Mouse (Mus musculus) lung, embryonic 16.5 days (tissue): ENCODE data around the gene Cacna1f. TPM values are rescaled to one million over a fixed set of nuclear protein-coding genes. Genes with fewer than 3 reads are reported as not detected.

Source experiments
- ATAC-seq: fragments of 200-750 bp; cut with Nextera tagmentation; 2 replicates; pipeline ENCODE4 v1.8.0; 2017; ENCODE audit warnings: low read depth, mild to moderate bottlenecking, moderate library complexity
- H3K27ac ChIP-seq: fragments of 300-500 bp; sonication (generic); 2 replicates; pipeline ENCODE4 v1.5.1; 2014; ENCODE audit warnings: mild to moderate bottlenecking, control low read depth, low read length
- H3K27me3 ChIP-seq: fragments of 300-500 bp; sonication (generic); 2 replicates; pipeline ENCODE4 v1.6.1; 2014; ENCODE audit warnings: low read depth, low read length, mixed read lengths; ENCODE audit not compliant: control insufficient read depth, insufficient read depth
- H3K36me3 ChIP-seq: fragments of 300-500 bp; sonication (generic); 2 replicates; pipeline ENCODE4 v1.6.1; 2014; ENCODE audit warnings: low read length; ENCODE audit not compliant: control insufficient read depth, insufficient read depth
- H3K4me1 ChIP-seq: fragments of 300-500 bp; sonication (generic); replicated peaks from 2 replicates; pipeline ENCODE4 v1.6.1; 2014; ENCODE audit warnings: low read length, mixed read lengths; ENCODE audit not compliant: control insufficient read depth, insufficient read depth
- H3K4me2 ChIP-seq: fragments of 300-500 bp; sonication (generic); 2 replicates; pipeline ENCODE4 v1.6.1; 2014; ENCODE audit warnings: low read depth, low read length, control low read depth
- H3K4me3 ChIP-seq: fragments of 300-500 bp; sonication (generic); 2 replicates; pipeline ENCODE4 v1.5.1; 2014; ENCODE audit warnings: mild to moderate bottlenecking, low read length, control low read depth
- H3K9ac ChIP-seq: fragments of 300-500 bp; sonication (generic); 2 replicates; pipeline ENCODE4 v1.6.1; 2014; ENCODE audit warnings: low read length, control low read depth
- H3K9me3 ChIP-seq: fragments of 300-500 bp; sonication (generic); 2 replicates; pipeline ENCODE4 v1.6.1; 2016; ENCODE audit warnings: low read length; ENCODE audit not compliant: control insufficient read depth
- WGBS: fragments of 180-500 bp; shearing (Covaris S2); extraction: QIAGEN DNeasy Blood & Tissue Kit; methylation state at CpG from one replicate; pipeline ENCODE4 v1.1.7; 2014; 5-methylcytosine and 5-hydroxymethylcytosine counted together
- polyA plus RNA-seq: library from polyadenylated mRNA; unstranded; fragments of >200 nt; fragmentation: Nextera tagmentation; extraction: Ambion mirVana; gene quantifications from 2 replicates; pipeline ENCODE4 v1.2.1, GENCODE M21; 2015

Cacna1f gene
- polyA plus RNA-seq, 1 experiment from 2014 or later = not detected

- H3K27me3 ChIP-seq = no peaks in the 10 kb centered on the region
- no peaks in the 10 kb centered on the region for H3K36me3 ChIP-seq
- peak within 1 kb of the TSS; percentile 63 for H3K4me3 ChIP-seq
- no peaks in the 10 kb centered on the region; the same call in 1 of the 2 replicates for H3K9me3 ChIP-seq
- peak within 1 kb of the TSS; percentile 77 for H3K9ac ChIP-seq
- WGBS = 18% methylated on average over 49 of the region's 65 CpGs
- peak within 1 kb of the TSS; percentile 41; the same call in 1 of the 2 replicates for H3K27ac ChIP-seq
- ATAC-seq = peak; percentile 98
- peaks cover 11% of the 10 kb centered on the region for H3K4me1 ChIP-seq
- peak within 1 kb of the TSS; percentile 73 for H3K4me2 ChIP-seq
Measured at GRCm38 (mm10) chrX:7574087-7574884, 32.6 kb upstream of the Cacna1f start, which contains the start of gene Ppp1r3f. Gene Ppp1r3f (minus strand): TSS chrX:7574283.

- WGBS = 21% methylated on average over 5 of the region's 6 CpGs
- H3K36me3 ChIP-seq = no peaks in the 10 kb centered on the region
- no peak for ATAC-seq
- peak overlapping the region; percentile 63 for H3K4me3 ChIP-seq
- no peaks in the 10 kb centered on the region; the same call in 1 of the 2 replicates for H3K9me3 ChIP-seq
- no peaks in the 10 kb centered on the region for H3K27me3 ChIP-seq
- peak overlapping the region; percentile 62 for H3K4me2 ChIP-seq
- H3K9ac ChIP-seq = 0 out of 2 replicates have a peak overlapping the region, but pooled peaks have one; percentile 11
- H3K27ac ChIP-seq = no peak overlapping the region
- H3K4me1 ChIP-seq = peaks cover 11% of the 10 kb centered on the region
Measured at GRCm38 (mm10) chrX:7574885-7575231, 32.0 kb upstream of the Cacna1f start.

GRCm38 (mm10) chrX:7581151-7581550 lies 25.7 kb upstream of the Cacna1f start:
- Histone ChIP-seq H3K4me3 (no peak overlapping the region), H3K27ac (no peak overlapping the region), H3K4me1 (no peaks in the 10 kb centered on the region), H3K9ac (no peak overlapping the region), H3K9me3 (no peaks in the 10 kb centered on the region), H3K27me3 (no peaks in the 10 kb centered on the region), H3K4me2 (no peak overlapping the region), H3K36me3 (no peaks in the 10 kb centered on the region)
- 79% methylated on average over 2 of the region's 2 CpGs for WGBS
- ATAC-seq = no peak

- Histone ChIP-seq H3K36me3 (no peaks in the 10 kb centered on the region), H3K4me2 (no peak overlapping the region), H3K9me3 (no peaks in the 10 kb centered on the region), H3K27me3 (no peaks in the 10 kb centered on the region), H3K4me3 (no peak overlapping the region), H3K4me1 (no peaks in the 10 kb centered on the region), H3K27ac (no peak overlapping the region), H3K9ac (no peak overlapping the region)
- WGBS = 90% methylated on average over 11 of the region's 11 CpGs
- no peak for ATAC-seq
Measured at GRCm38 (mm10) chrX:7583881-7584280, 23.0 kb upstream of the Cacna1f start.

- no peaks in the 10 kb centered on the region for H3K36me3 ChIP-seq
- no peaks in the 10 kb centered on the region for H3K27me3 ChIP-seq
- H3K9me3 ChIP-seq = no peaks in the 10 kb centered on the region
- WGBS = 82% methylated on average over 4 of the region's 5 CpGs
- H3K4me2 ChIP-seq = no peak overlapping the region
- H3K27ac ChIP-seq = no peak overlapping the region
- H3K4me3 ChIP-seq = no peak overlapping the region
- H3K9ac ChIP-seq = no peak overlapping the region
- ATAC-seq = no peak
- no peaks in the 10 kb centered on the region for H3K4me1 ChIP-seq
Measured at GRCm38 (mm10) chrX:7586356-7586755, 20.5 kb upstream of the Cacna1f start.

GRCm38 (mm10) chrX:7595371-7595770 lies 11.5 kb upstream of the Cacna1f start:
- Histone ChIP-seq H3K4me3 (no peak overlapping the region), H3K27me3 (no peaks in the 10 kb centered on the region), H3K4me2 (no peak overlapping the region), H3K36me3 (peaks cover 3% of the 10 kb centered on the region; the same call in 1 of the 2 replicates), H3K27ac (no peak overlapping the region), H3K9ac (no peak overlapping the region), H3K4me1 (no peaks in the 10 kb centered on the region), H3K9me3 (no peaks in the 10 kb centered on the region)
- WGBS = 66% methylated on average over 9 of the region's 9 CpGs
- ATAC-seq = no peak

- no peak overlapping the region; the same call in 1 of the 2 replicates for H3K4me2 ChIP-seq
- no peak for ATAC-seq
- WGBS = 88% methylated on average over 7 of the region's 7 CpGs
Measured at GRCm38 (mm10) chrX:7604004-7604403, 2.9 kb upstream of the Cacna1f start.

GRCm38 (mm10) chrX:7604879-7605574 lies 1.9 kb upstream of the Cacna1f start, which contains the start of gene Ccdc22:
Gene Ccdc22 (minus strand): TSS chrX:7605517.
- Histone ChIP-seq H3K27ac (0 out of 2 replicates have a peak within 1 kb of the TSS, but pooled peaks have one; percentile 18), H3K9ac (peak within 1 kb of the TSS; percentile 54), H3K9me3 (no peaks in the 10 kb centered on the region), H3K27me3 (no peaks in the 10 kb centered on the region), H3K36me3 (no peaks in the 10 kb centered on the region), H3K4me1 (peaks cover 3% of the 10 kb centered on the region; the same call in 1 of the 2 replicates), H3K4me3 (peak within 1 kb of the TSS; percentile 50), H3K4me2 (peak within 1 kb of the TSS; percentile 59)
- WGBS = 17% methylated on average over 28 of the region's 28 CpGs
- peak; percentile 95 for ATAC-seq

More at GRCm38 (mm10) chrX:7604004-7604403, 2.9 kb upstream of the Cacna1f start:
- H3K27ac ChIP-seq = no peak overlapping the region
- H3K4me1 ChIP-seq = peaks cover 3% of the 10 kb centered on the region; the same call in 1 of the 2 replicates
- no peaks in the 10 kb centered on the region for H3K36me3 ChIP-seq
- H3K9me3 ChIP-seq = no peaks in the 10 kb centered on the region
- H3K4me3 ChIP-seq = no peak overlapping the region; the same call in 1 of the 2 replicates
- H3K27me3 ChIP-seq = no peaks in the 10 kb centered on the region
- H3K9ac ChIP-seq = no peak overlapping the region; the same call in 1 of the 2 replicates

- peak; percentile 25; the same call in 1 of the 2 replicates for ATAC-seq
- H3K27ac ChIP-seq = no peak overlapping the region
Measured at GRCm38 (mm10) chrX:7605575-7605941, 1.3 kb upstream of the Cacna1f start.

More at GRCm38 (mm10) chrX:7605575-7605941, 1.3 kb upstream of the Cacna1f start:
- peaks cover 3% of the 10 kb centered on the region; the same call in 1 of the 2 replicates for H3K4me1 ChIP-seq
- peak overlapping the region; percentile 29; the same call in 1 of the 2 replicates for H3K4me2 ChIP-seq
- no peaks in the 10 kb centered on the region for H3K27me3 ChIP-seq
- no peak overlapping the region for H3K9ac ChIP-seq
- WGBS = 34% methylated on average over 8 of the region's 8 CpGs
- no peaks in the 10 kb centered on the region for H3K36me3 ChIP-seq
- H3K4me3 ChIP-seq = no peak overlapping the region
- H3K9me3 ChIP-seq = no peaks in the 10 kb centered on the region
